Mouse (Mus musculus): ENCODE measurements around the gene Dpf2. TPM values are rescaled to one million over a fixed set of nuclear protein-coding genes. Genes with fewer than 3 reads are reported as not detected.

Dpf2 gene
- polyA plus RNA-seq, 1 experiment: 135 TPM

- Histone ChIP-seq H3K4me3 (ENCODE audit: insufficient read depth, low read length) (no peak overlapping the region), H3K27ac (ENCODE audit: insufficient read depth, low read length) (no peak overlapping the region), H3K4me1 (ENCODE audit: control insufficient read depth, insufficient read depth, low read length) (peaks cover 13% of the 10 kb centered on the region; the same call in 1 of the 2 replicates)
- TF ChIP-seq CTCF (IDR thresholded peaks at IDR 0.05; ENCODE audit: borderline replicate concordance, insufficient read depth, low read length) (no peak), POLR2A (IDR thresholded peaks at IDR 0.05; ENCODE audit: low read depth, low read length) (no peak)
Observed at GRCm38 (mm10) chr19:5951631-5952030, 38.8 kb upstream of the Dpf2 start.

GRCm38 (mm10) chr19:5950218-5950617 lies 37.4 kb upstream of the Dpf2 start:
- H3K27ac ChIP-seq (ENCODE audit: insufficient read depth, low read length): no peak overlapping the region
- H3K4me3 ChIP-seq (ENCODE audit: insufficient read depth, low read length): no peak overlapping the region
- peaks cover 16% of the 10 kb centered on the region for H3K4me1 ChIP-seq (ENCODE audit: control insufficient read depth, insufficient read depth, low read length)
- TF ChIP-seq POLR2A (IDR thresholded peaks at IDR 0.05; ENCODE audit: low read depth, low read length): no peak
- TF ChIP-seq CTCF (IDR thresholded peaks at IDR 0.05; ENCODE audit: borderline replicate concordance, insufficient read depth, low read length): no peak

GRCm38 (mm10) chr19:5945891-5946290 lies 33.1 kb upstream of the Dpf2 start:
- peaks cover 11% of the 10 kb centered on the region for H3K4me1 ChIP-seq (ENCODE audit: control insufficient read depth, insufficient read depth, low read length)
- H3K27ac ChIP-seq (ENCODE audit: insufficient read depth, low read length): peak overlapping the region; percentile 92
- TF ChIP-seq CTCF (IDR thresholded peaks at IDR 0.05; ENCODE audit: borderline replicate concordance, insufficient read depth, low read length): no peak
- TF ChIP-seq POLR2A (IDR thresholded peaks at IDR 0.05; ENCODE audit: low read depth, low read length): no peak
- H3K4me3 ChIP-seq (ENCODE audit: insufficient read depth, low read length): no peak overlapping the region

DNA sequence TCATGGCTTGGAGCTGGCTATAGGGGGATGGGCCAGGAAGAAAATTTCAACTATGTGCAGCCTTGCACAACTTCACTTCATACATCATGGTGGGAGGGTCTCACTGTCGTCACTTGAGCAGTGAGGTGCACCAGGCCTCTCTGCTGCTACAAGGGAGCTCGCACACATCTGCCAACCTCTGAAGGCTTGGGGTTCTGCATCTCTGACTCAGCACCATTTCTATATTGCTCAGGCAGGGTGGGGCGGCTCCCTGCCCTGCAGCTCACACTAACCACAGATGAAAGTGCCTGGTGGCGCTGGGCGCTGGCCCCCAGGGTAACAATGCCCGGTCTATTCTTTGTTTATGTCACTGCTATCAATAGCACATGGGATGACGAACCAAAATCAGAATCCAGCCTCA lies 32.2 kb upstream of the Dpf2 start:
- Histone ChIP-seq H3K4me1 (ENCODE audit: control insufficient read depth, insufficient read depth, low read length) (peaks cover 15% of the 10 kb centered on the region), H3K4me3 (ENCODE audit: insufficient read depth, low read length) (no peak overlapping the region), H3K27ac (ENCODE audit: insufficient read depth, low read length) (peak overlapping the region; percentile 92)
- 0 out of 2 replicates have a peak, but pooled peaks have one; percentile 24 for TF ChIP-seq POLR2A (IDR thresholded peaks at IDR 0.05; ENCODE audit: low read depth, low read length)
- no peak for TF ChIP-seq CTCF (IDR thresholded peaks at IDR 0.05; ENCODE audit: borderline replicate concordance, insufficient read depth, low read length)

DNA sequence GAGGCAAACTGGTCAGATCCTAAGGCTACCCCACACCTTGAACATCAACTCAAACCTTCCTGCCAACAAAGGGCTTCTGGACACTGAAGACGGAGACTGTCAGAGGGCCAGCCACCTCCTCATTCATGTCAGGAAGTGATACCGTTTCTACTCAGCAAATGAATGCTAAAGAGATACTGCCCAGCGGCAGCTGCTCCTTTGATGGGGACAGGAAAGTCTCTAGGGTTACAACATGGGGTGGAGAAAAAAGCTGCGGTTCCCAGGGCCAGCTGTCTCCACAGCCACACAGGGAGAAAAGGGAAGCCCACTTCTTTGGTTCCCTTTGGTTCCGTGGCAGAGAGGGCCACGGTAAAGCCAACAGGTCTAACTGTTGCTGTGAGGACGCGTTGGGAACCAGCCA lies 31.3 kb upstream of the Dpf2 start:
- H3K4me3 ChIP-seq (ENCODE audit: insufficient read depth, low read length): no peak overlapping the region
- TF ChIP-seq CTCF (IDR thresholded peaks at IDR 0.05; ENCODE audit: borderline replicate concordance, insufficient read depth, low read length): no peak
- no peak for TF ChIP-seq POLR2A (IDR thresholded peaks at IDR 0.05; ENCODE audit: low read depth, low read length)
- H3K27ac ChIP-seq (ENCODE audit: insufficient read depth, low read length): peak overlapping the region; percentile 51
- peaks cover 20% of the 10 kb centered on the region for H3K4me1 ChIP-seq (ENCODE audit: control insufficient read depth, insufficient read depth, low read length)

GRCm38 (mm10) chr19:5943404-5943803 lies 30.6 kb upstream of the Dpf2 start:
- H3K27ac ChIP-seq (ENCODE audit: insufficient read depth, low read length): no peak overlapping the region
- TF ChIP-seq POLR2A (IDR thresholded peaks at IDR 0.05; ENCODE audit: low read depth, low read length) (no peak), CTCF (IDR thresholded peaks at IDR 0.05; ENCODE audit: borderline replicate concordance, insufficient read depth, low read length) (no peak)
- H3K4me1 ChIP-seq (ENCODE audit: control insufficient read depth, insufficient read depth, low read length): peaks cover 20% of the 10 kb centered on the region
- no peak overlapping the region for H3K4me3 ChIP-seq (ENCODE audit: insufficient read depth, low read length)

GRCm38 (mm10) chr19:5942581-5942980 lies 29.8 kb upstream of the Dpf2 start:
- Histone ChIP-seq H3K4me1 (ENCODE audit: control insufficient read depth, insufficient read depth, low read length) (peaks cover 20% of the 10 kb centered on the region), H3K27ac (ENCODE audit: insufficient read depth, low read length) (no peak overlapping the region), H3K4me3 (ENCODE audit: insufficient read depth, low read length) (no peak overlapping the region)
- TF ChIP-seq POLR2A (IDR thresholded peaks at IDR 0.05; ENCODE audit: low read depth, low read length) (no peak), CTCF (IDR thresholded peaks at IDR 0.05; ENCODE audit: borderline replicate concordance, insufficient read depth, low read length) (no peak)

DNA sequence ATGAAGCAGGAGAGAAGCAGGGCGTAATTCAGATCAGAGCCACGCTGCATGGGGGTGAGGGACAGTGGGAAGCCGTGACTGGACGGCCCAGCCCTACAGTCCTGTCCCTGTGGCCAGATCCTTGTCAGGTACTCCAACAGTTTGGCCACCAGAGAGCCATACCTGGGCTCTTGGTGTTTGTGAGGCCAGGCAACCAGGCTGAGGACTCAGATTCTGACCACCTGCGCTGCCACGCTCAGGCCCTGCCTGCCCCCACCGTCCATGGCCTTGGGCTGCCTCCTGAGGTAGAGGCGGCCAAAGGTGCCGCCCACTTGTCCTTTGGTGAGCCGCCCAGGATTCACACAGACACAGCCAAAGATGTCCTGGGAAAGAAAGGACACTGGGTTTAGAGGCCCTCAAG lies 27.8 kb upstream of the Dpf2 start:
- TF ChIP-seq POLR2A (IDR thresholded peaks at IDR 0.05; ENCODE audit: low read depth, low read length): no peak
- no peak for TF ChIP-seq CTCF (IDR thresholded peaks at IDR 0.05; ENCODE audit: borderline replicate concordance, insufficient read depth, low read length)
- Histone ChIP-seq H3K27ac (ENCODE audit: insufficient read depth, low read length) (peak overlapping the region; percentile 90), H3K4me1 (ENCODE audit: control insufficient read depth, insufficient read depth, low read length) (peaks cover 15% of the 10 kb centered on the region), H3K4me3 (ENCODE audit: insufficient read depth, low read length) (no peak overlapping the region)

- peak overlapping the region; percentile 90 for H3K27ac ChIP-seq (ENCODE audit: insufficient read depth, low read length)
- H3K4me1 ChIP-seq (ENCODE audit: control insufficient read depth, insufficient read depth, low read length): peaks cover 10% of the 10 kb centered on the region
- TF ChIP-seq CTCF (IDR thresholded peaks at IDR 0.05; ENCODE audit: borderline replicate concordance, insufficient read depth, low read length): no peak
- no peak for TF ChIP-seq POLR2A (IDR thresholded peaks at IDR 0.05; ENCODE audit: low read depth, low read length)
- no peak overlapping the region for H3K4me3 ChIP-seq (ENCODE audit: insufficient read depth, low read length)
Observed at GRCm38 (mm10) chr19:5940173-5940572, 27.4 kb upstream of the Dpf2 start.

DNA sequence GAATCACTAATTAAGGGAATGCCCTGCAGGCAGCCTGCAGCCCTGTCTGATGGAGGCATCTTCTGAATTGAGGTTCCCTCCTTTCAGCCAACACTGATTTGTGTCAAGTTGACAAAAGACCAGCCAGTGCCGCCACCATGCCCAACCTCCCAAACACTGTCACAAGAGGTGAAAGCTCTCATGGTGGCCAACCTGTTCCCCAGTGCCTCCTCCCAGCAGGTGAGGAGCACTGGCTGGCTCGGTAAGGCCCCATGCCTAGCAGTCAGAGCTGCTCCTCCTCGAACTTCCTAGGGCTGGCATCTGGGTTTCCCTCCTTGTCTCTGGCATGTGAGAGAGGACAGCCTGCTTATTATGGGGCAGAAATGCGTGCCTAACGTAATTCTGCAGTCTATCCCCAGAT lies 26.9 kb upstream of the Dpf2 start:
- TF ChIP-seq CTCF (IDR thresholded peaks at IDR 0.05; ENCODE audit: borderline replicate concordance, insufficient read depth, low read length) (no peak), POLR2A (IDR thresholded peaks at IDR 0.05; ENCODE audit: low read depth, low read length) (no peak)
- Histone ChIP-seq H3K27ac (ENCODE audit: insufficient read depth, low read length) (peak overlapping the region; percentile 56), H3K4me1 (ENCODE audit: control insufficient read depth, insufficient read depth, low read length) (peaks cover 9% of the 10 kb centered on the region), H3K4me3 (ENCODE audit: insufficient read depth, low read length) (no peak overlapping the region)

GRCm38 (mm10) chr19:5938516-5938915 lies 25.7 kb upstream of the Dpf2 start:
- TF ChIP-seq POLR2A (IDR thresholded peaks at IDR 0.05; ENCODE audit: low read depth, low read length): no peak
- no peak for TF ChIP-seq CTCF (IDR thresholded peaks at IDR 0.05; ENCODE audit: borderline replicate concordance, insufficient read depth, low read length)
- no peak overlapping the region for H3K27ac ChIP-seq (ENCODE audit: insufficient read depth, low read length)
- H3K4me3 ChIP-seq (ENCODE audit: insufficient read depth, low read length): no peak overlapping the region
- peaks cover 9% of the 10 kb centered on the region for H3K4me1 ChIP-seq (ENCODE audit: control insufficient read depth, insufficient read depth, low read length)

Measured in embryonic fibroblast, embryonic 13.5 days (primary cell).